Mouse (Mus musculus) ovary, adult 2 months (tissue): ENCODE results near the gene Cd300lg. TPM values are rescaled to one million over a fixed set of nuclear protein-coding genes. Genes with fewer than 3 reads are reported as not detected.

Experiments
- polyA plus RNA-seq: library from polyadenylated mRNA; depleted of rRNA; stranded (reverse); fragments of >200 nt; gene quantifications from 2 replicates; pipeline ENCODE4 v1.2.3, GENCODE M21; 2012; rRNA removed

Cd300lg gene
- polyA plus RNA-seq, result 13.3 and 16.6 TPM in 2 replicates

GRCm38 (mm10) chr11:102041350-102041949, at the start of gene Cd300lg:
Cd300lg (plus strand) TSS chr11:102041509.

GRCm38 (mm10) chr11:102028087-102028816, 13.1 kb upstream of the Cd300lg start, which contains the start of gene Mpp3:
Mpp3 (minus strand) TSS chr11:102028461.

GRCm38 (mm10) chr11:102087931-102088898, 46.9 kb downstream of the Cd300lg start, which contains the start of gene Mpp2:
Mpp2 (minus strand) TSS chr11:102088515.

GRCm38 (mm10) chr11:102101219-102101618, 59.9 kb downstream of the Cd300lg start, which contains the start of gene Ppy:
Ppy (minus strand) TSS chr11:102101319.

Other genes with a start within 250 kb of the Cd300lg start
- gene Meox1, start 147.1 kb upstream of the Cd300lg start, polyA plus RNA-seq, result 1.2 and 1.7 TPM in 2 replicates
- 0.20 and 0.30 TPM in 2 replicates for gene Sost, start 74.5 kb upstream of the Cd300lg start, polyA plus RNA-seq
- not detected in 2 replicates for gene Cfap97d1, start 57.2 kb upstream of the Cd300lg start, polyA plus RNA-seq
- 117 and 138 TPM in 2 replicates for gene Dusp3, start 54.5 kb upstream of the Cd300lg start, polyA plus RNA-seq
- 19.1 and 19.2 TPM in 2 replicates for gene Mpp3, start 13.0 kb upstream of the Cd300lg start, polyA plus RNA-seq
- 10.5 and 10.9 TPM in 2 replicates for gene Mpp2, start 47.0 kb downstream of the Cd300lg start, polyA plus RNA-seq
- gene Ppy, start 59.8 kb downstream of the Cd300lg start, polyA plus RNA-seq, result not detected in 2 replicates
- gene Pyy, start 66.3 kb downstream of the Cd300lg start, polyA plus RNA-seq, result not detected in 2 replicates
- gene Nags, start 104.0 kb downstream of the Cd300lg start, polyA plus RNA-seq, result 3.6 and 3.7 TPM in 2 replicates
- gene Tmem101, start 114.9 kb downstream of the Cd300lg start, polyA plus RNA-seq, result 37.3 and 46.7 TPM in 2 replicates
- gene Lsm12, start 143.8 kb downstream of the Cd300lg start, polyA plus RNA-seq, result 25.7 and 33.2 TPM in 2 replicates
- gene G6pc3, start 148.1 kb downstream of the Cd300lg start, polyA plus RNA-seq, result 169 and 171 TPM in 2 replicates
- gene Hdac5, start 188.7 kb downstream of the Cd300lg start, polyA plus RNA-seq, result 117 and 151 TPM in 2 replicates
- gene BC030867, start 207.4 kb downstream of the Cd300lg start, polyA plus RNA-seq, result 6.4 and 10.6 TPM in 2 replicates
- 0.37 and 0.42 TPM in 2 replicates for gene Asb16, start 227.2 kb downstream of the Cd300lg start, polyA plus RNA-seq
- 60.5 and 74.0 TPM in 2 replicates for gene Tmub2, start 243.4 kb downstream of the Cd300lg start, polyA plus RNA-seq